Mouse (Mus musculus) limb, embryonic 11.5 days (tissue): ENCODE results near the gene Wdr59. TPM values are rescaled to one million over a fixed set of nuclear protein-coding genes. Genes with fewer than 3 reads are reported as not detected.
A peak's percentile ranks its signal among the peaks of the same experiment; 100 is the strongest.

Source experiments
- ATAC-seq: fragments of 200-750 bp; cut with Nextera tagmentation; 2 replicates; pipeline ENCODE4 v1.8.0; 2017; ENCODE audit warnings: low read depth; ENCODE audit not compliant: insufficient number of reproducible peaks, low FRiP score, low TSS enrichment
- DNase-seq: peaks from one replicate; pipeline ENCODE4 v3.0.0-alpha.2; 2015; ENCODE audit warnings: low spot score
- H3K27ac ChIP-seq: fragments of 300-500 bp; sonication (generic); replicated peaks from 2 replicates; pipeline ENCODE4 v1.5.1; 2014; ENCODE audit warnings: low read depth, mild to moderate bottlenecking, low read length
- H3K27me3 ChIP-seq: fragments of 300-500 bp; sonication (generic); 2 replicates; pipeline ENCODE4 v1.6.1; 2014; ENCODE audit warnings: mild to moderate bottlenecking, low read length, mixed read lengths; ENCODE audit not compliant: control insufficient read depth, insufficient read depth
- H3K36me3 ChIP-seq: fragments of 300-500 bp; sonication (generic); 2 replicates; pipeline ENCODE4 v1.6.1; 2014; ENCODE audit warnings: mild to moderate bottlenecking, low read length, moderate library complexity, mixed read lengths; ENCODE audit not compliant: control insufficient read depth, insufficient read depth
- H3K4me1 ChIP-seq: fragments of 300-500 bp; sonication (generic); 2 replicates; pipeline ENCODE4 v1.6.1; 2014; ENCODE audit warnings: low read length, mixed read lengths; ENCODE audit not compliant: control insufficient read depth, insufficient read depth
- H3K4me2 ChIP-seq: fragments of 300-500 bp; sonication (generic); 2 replicates; pipeline ENCODE4 v1.6.1; 2014; ENCODE audit warnings: low read depth, mild to moderate bottlenecking, moderate library complexity; ENCODE audit not compliant: severe bottlenecking
- H3K4me3 ChIP-seq: fragments of 300-500 bp; sonication (generic); 2 replicates; pipeline ENCODE4 v1.5.1; 2014; ENCODE audit warnings: low read depth, low read length
- H3K9ac ChIP-seq: fragments of 300-500 bp; sonication (generic); 2 replicates; pipeline ENCODE4 v1.6.1; 2014; ENCODE audit warnings: mild to moderate bottlenecking, low read length
- H3K9me3 ChIP-seq: fragments of 300-500 bp; sonication (generic); 2 replicates; pipeline ENCODE4 v1.6.1; 2016; ENCODE audit warnings: low read length; ENCODE audit not compliant: control insufficient read depth
- WGBS: fragments of 180-500 bp; shearing (Covaris S2); extraction: QIAGEN DNeasy Blood & Tissue Kit; methylation state at CpG from one replicate; pipeline ENCODE4 v1.1.7; 2014; 5-methylcytosine and 5-hydroxymethylcytosine counted together
- polyA plus RNA-seq: library from polyadenylated mRNA; unstranded; fragments of >200 nt; fragmentation: Nextera tagmentation; extraction: Ambion mirVana; gene quantifications from 2 replicates; pipeline ENCODE4 v1.2.1, GENCODE M21; 2014

The Wdr59 gene
- 4.5 and 4.9 TPM in 2 replicates for polyA plus RNA-seq

- Histone ChIP-seq H3K4me1 (no peaks in the 10 kb centered on the region), H3K9me3 (no peaks in the 10 kb centered on the region), H3K27ac (no peak within 1 kb of the TSS), H3K4me3 (peak within 1 kb of the TSS; percentile 57), H3K4me2 (peak within 1 kb of the TSS; percentile 66), H3K9ac (peak within 1 kb of the TSS; percentile 47), H3K36me3 (no peaks in the 10 kb centered on the region; the same call in 1 of the 2 replicates), H3K27me3 (no peaks in the 10 kb centered on the region)
- ATAC-seq (peak; percentile 99), DNase-seq (peak; percentile 99)
- WGBS, result under 1% methylated on average over 34 of the region's 34 CpGs
Observed at GRCm38 (mm10) chr8:111521713-111522429, at the start of gene Wdr59. Gene Wdr59, minus strand, starts transcription at chr8:111522092.

- no peak for DNase-seq
- H3K27me3 ChIP-seq, result no peaks in the 10 kb centered on the region
- 88% methylated on average over 10 of the region's 10 CpGs for WGBS
- H3K4me2 ChIP-seq, result no peak overlapping the region
- H3K36me3 ChIP-seq, result peaks cover 3% of the 10 kb centered on the region; the same call in 1 of the 2 replicates
- no peak overlapping the region for H3K27ac ChIP-seq
- no peak overlapping the region for H3K9ac ChIP-seq
- no peaks in the 10 kb centered on the region; the same call in 1 of the 2 replicates for H3K4me1 ChIP-seq
- ATAC-seq, result no peak
- no peak overlapping the region for H3K4me3 ChIP-seq
- no peaks in the 10 kb centered on the region for H3K9me3 ChIP-seq
Observed at GRCm38 (mm10) chr8:111571661-111572060, 49.8 kb upstream of the Wdr59 start.

- DNase-seq, result no peak
- no peaks in the 10 kb centered on the region for H3K9me3 ChIP-seq
- H3K27me3 ChIP-seq, result no peaks in the 10 kb centered on the region
- 88% methylated on average over 2 of the region's 2 CpGs for WGBS
- no peak overlapping the region for H3K27ac ChIP-seq
- no peaks in the 10 kb centered on the region for H3K36me3 ChIP-seq
- no peak for ATAC-seq
- H3K4me2 ChIP-seq, result no peak overlapping the region
- H3K9ac ChIP-seq, result no peak overlapping the region
- H3K4me1 ChIP-seq, result no peaks in the 10 kb centered on the region; the same call in none of the 2 replicates
- H3K4me3 ChIP-seq, result no peak overlapping the region
Observed at GRCm38 (mm10) chr8:111570432-111570831, 48.5 kb upstream of the Wdr59 start.

- no peak overlapping the region for H3K4me3 ChIP-seq
- H3K27ac ChIP-seq, result no peak overlapping the region
- no peak for DNase-seq
- 89% methylated on average over 4 of the region's 4 CpGs for WGBS
- H3K4me2 ChIP-seq, result no peak overlapping the region
- no peaks in the 10 kb centered on the region for H3K9me3 ChIP-seq
- no peak overlapping the region for H3K9ac ChIP-seq
- no peaks in the 10 kb centered on the region; the same call in none of the 2 replicates for H3K4me1 ChIP-seq
- H3K36me3 ChIP-seq, result no peaks in the 10 kb centered on the region
- ATAC-seq, result no peak
- no peaks in the 10 kb centered on the region for H3K27me3 ChIP-seq
Observed at GRCm38 (mm10) chr8:111569926-111570325, 48.0 kb upstream of the Wdr59 start.

GRCm38 (mm10) chr8:111568029-111568428 is 46.1 kb upstream of the Wdr59 start:
- H3K27me3 ChIP-seq, result no peaks in the 10 kb centered on the region
- H3K9ac ChIP-seq, result no peak overlapping the region
- no peak for ATAC-seq
- no peak overlapping the region for H3K27ac ChIP-seq
- no peak overlapping the region for H3K4me2 ChIP-seq
- 45% methylated on average over 3 of the region's 3 CpGs for WGBS
- no peak overlapping the region for H3K4me3 ChIP-seq
- DNase-seq, result no peak
- H3K4me1 ChIP-seq, result no peaks in the 10 kb centered on the region; the same call in none of the 2 replicates
- no peaks in the 10 kb centered on the region for H3K9me3 ChIP-seq
- no peaks in the 10 kb centered on the region for H3K36me3 ChIP-seq

GRCm38 (mm10) chr8:111567571-111567970 is 45.7 kb upstream of the Wdr59 start:
- Histone ChIP-seq H3K4me2 (no peak overlapping the region), H3K36me3 (no peaks in the 10 kb centered on the region), H3K27me3 (no peaks in the 10 kb centered on the region), H3K9ac (no peak overlapping the region), H3K27ac (no peak overlapping the region), H3K4me1 (no peaks in the 10 kb centered on the region; the same call in none of the 2 replicates), H3K4me3 (no peak overlapping the region), H3K9me3 (no peaks in the 10 kb centered on the region)
- DNase-seq (no peak), ATAC-seq (no peak)
- WGBS, result 69% methylated on average over 3 of the region's 3 CpGs

- Histone ChIP-seq H3K36me3 (no peaks in the 10 kb centered on the region), H3K9me3 (no peaks in the 10 kb centered on the region), H3K4me3 (no peak overlapping the region), H3K4me1 (no peaks in the 10 kb centered on the region; the same call in none of the 2 replicates), H3K4me2 (no peak overlapping the region), H3K27ac (no peak overlapping the region), H3K9ac (no peak overlapping the region), H3K27me3 (no peaks in the 10 kb centered on the region)
- no peak for DNase-seq
- WGBS, result 77% methylated on average over 9 of the region's 9 CpGs
- no peak for ATAC-seq
Observed at GRCm38 (mm10) chr8:111566326-111566725, 44.4 kb upstream of the Wdr59 start.

- Histone ChIP-seq H3K4me1 (no peaks in the 10 kb centered on the region; the same call in none of the 2 replicates), H3K27ac (no peak overlapping the region)
- 51% methylated on average over 5 of the region's 5 CpGs for WGBS
Observed at GRCm38 (mm10) chr8:111565784-111566191, 43.9 kb upstream of the Wdr59 start.

More at GRCm38 (mm10) chr8:111565784-111566191, 43.9 kb upstream of the Wdr59 start:
- Histone ChIP-seq H3K27me3 (no peaks in the 10 kb centered on the region), H3K9ac (no peak overlapping the region), H3K36me3 (no peaks in the 10 kb centered on the region), H3K9me3 (no peaks in the 10 kb centered on the region), H3K4me3 (no peak overlapping the region), H3K4me2 (no peak overlapping the region)
- DNase-seq (no peak), ATAC-seq (no peak)
